Mouse (Mus musculus): ENCODE data around the gene Foxf1. TPM values are rescaled to one million over a fixed set of nuclear protein-coding genes. Genes with fewer than 3 reads are reported as not detected.

Gene Foxf1
- polyA plus RNA-seq, 1 experiment from 2014 or later = 2.3 TPM

GRCm38 (mm10) chr8:121128531-121129264 lies 44.5 kb downstream of the Foxf1 start:
- WGBS = under 1% methylated on average over 54 of the region's 55 CpGs
- H3K27ac ChIP-seq (ENCODE audit: low read depth, low read length) = no peak overlapping the region

GRCm38 (mm10) chr8:121129265-121129940 lies 45.2 kb downstream of the Foxf1 start:
- no peak for ATAC-seq (ENCODE audit: low FRiP score)
- 17% methylated on average over 16 of the region's 16 CpGs for WGBS

More at GRCm38 (mm10) chr8:121128531-121129264, 44.5 kb downstream of the Foxf1 start:
- Histone ChIP-seq H3K9me3 (ENCODE audit: control insufficient read depth, low read length) (no peaks in the 10 kb centered on the region), H3K9ac (ENCODE audit: low read depth, low read length) (no peak overlapping the region), H3K4me1 (replicated peaks; ENCODE audit: control insufficient read depth, insufficient read depth, low read length) (peaks cover 5% of the 10 kb centered on the region), H3K4me3 (ENCODE audit: low read depth, low read length) (peak overlapping the region; percentile 8; the same call in 1 of the 2 replicates), H3K27me3 (ENCODE audit: control insufficient read depth, insufficient read depth, low read length) (peaks cover 80% of the 10 kb centered on the region), H3K36me3 (ENCODE audit: control insufficient read depth, insufficient read depth, low read length) (no peaks in the 10 kb centered on the region), H3K4me2 (replicated peaks; ENCODE audit: low read depth, low read length) (peak overlapping the region; percentile 21)
- ATAC-seq (ENCODE audit: low FRiP score) (no peak), DNase-seq (ENCODE audit: low spot score) (peak; percentile 52)

DNA sequence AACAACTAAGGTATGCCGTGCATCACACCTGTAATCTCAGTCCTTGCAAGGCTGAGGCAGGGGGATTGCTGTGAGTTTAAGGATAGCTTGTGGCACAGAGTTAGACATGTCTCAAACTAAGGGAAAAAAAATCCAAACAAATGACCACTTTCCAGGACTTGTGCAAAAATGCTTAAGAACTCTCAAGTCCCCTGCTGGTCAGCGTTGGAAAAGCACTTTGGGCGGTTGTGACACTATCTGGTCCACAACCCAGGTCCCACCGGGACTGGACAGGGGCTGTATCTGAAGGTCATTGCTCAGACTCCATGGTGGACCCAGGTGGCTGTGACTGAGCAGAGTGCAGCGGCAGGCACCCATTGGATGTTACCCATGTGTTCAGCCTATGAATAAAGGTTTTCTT lies 46.3 kb downstream of the Foxf1 start:
- Histone ChIP-seq H3K9ac (ENCODE audit: low read depth, low read length) (no peak overlapping the region), H3K4me2 (replicated peaks; ENCODE audit: low read depth, low read length) (no peak overlapping the region), H3K36me3 (ENCODE audit: control insufficient read depth, insufficient read depth, low read length) (no peaks in the 10 kb centered on the region), H3K9me3 (ENCODE audit: control insufficient read depth, low read length) (no peaks in the 10 kb centered on the region), H3K27ac (ENCODE audit: low read depth, low read length) (no peak overlapping the region), H3K4me1 (replicated peaks; ENCODE audit: control insufficient read depth, insufficient read depth, low read length) (peaks cover 4% of the 10 kb centered on the region), H3K4me3 (ENCODE audit: low read depth, low read length) (no peak overlapping the region), H3K27me3 (ENCODE audit: control insufficient read depth, insufficient read depth, low read length) (peaks cover 63% of the 10 kb centered on the region)
- DNase-seq (ENCODE audit: low spot score) (peak; percentile 70), ATAC-seq (ENCODE audit: low FRiP score) (no peak)
- WGBS = 47% methylated on average over 5 of the region's 5 CpGs

More at GRCm38 (mm10) chr8:121129265-121129940, 45.2 kb downstream of the Foxf1 start:
- no peak for DNase-seq (ENCODE audit: low spot score)
- peaks cover 74% of the 10 kb centered on the region for H3K27me3 ChIP-seq (ENCODE audit: control insufficient read depth, insufficient read depth, low read length)
- H3K9ac ChIP-seq (ENCODE audit: low read depth, low read length) = no peak overlapping the region
- H3K9me3 ChIP-seq (ENCODE audit: control insufficient read depth, low read length) = no peaks in the 10 kb centered on the region
- H3K4me1 ChIP-seq (replicated peaks; ENCODE audit: control insufficient read depth, insufficient read depth, low read length) = peaks cover 5% of the 10 kb centered on the region
- H3K4me2 ChIP-seq (replicated peaks; ENCODE audit: low read depth, low read length) = no peak overlapping the region
- H3K4me3 ChIP-seq (ENCODE audit: low read depth, low read length) = no peak overlapping the region; the same call in 1 of the 2 replicates
- no peak overlapping the region for H3K27ac ChIP-seq (ENCODE audit: low read depth, low read length)
- no peaks in the 10 kb centered on the region for H3K36me3 ChIP-seq (ENCODE audit: control insufficient read depth, insufficient read depth, low read length)

- Histone ChIP-seq H3K4me3 (ENCODE audit: low read depth, low read length) (no peak overlapping the region), H3K36me3 (ENCODE audit: control insufficient read depth, insufficient read depth, low read length) (no peaks in the 10 kb centered on the region), H3K9ac (ENCODE audit: low read depth, low read length) (no peak overlapping the region), H3K9me3 (ENCODE audit: control insufficient read depth, low read length) (no peaks in the 10 kb centered on the region), H3K27ac (ENCODE audit: low read depth, low read length) (no peak overlapping the region), H3K27me3 (ENCODE audit: control insufficient read depth, insufficient read depth, low read length) (peaks cover 38% of the 10 kb centered on the region), H3K4me2 (replicated peaks; ENCODE audit: low read depth, low read length) (no peak overlapping the region), H3K4me1 (replicated peaks; ENCODE audit: control insufficient read depth, insufficient read depth, low read length) (no peaks in the 10 kb centered on the region; the same call in 1 of the 2 replicates)
- no peak for ATAC-seq (ENCODE audit: low FRiP score)
- DNase-seq (ENCODE audit: low spot score) = no peak
- WGBS = 70% methylated on average over 5 of the region's 5 CpGs
Measured at GRCm38 (mm10) chr8:121132961-121133513, 48.9 kb downstream of the Foxf1 start.

- no peak overlapping the region for H3K4me3 ChIP-seq (ENCODE audit: low read depth, low read length)
- no peak overlapping the region for H3K9ac ChIP-seq (ENCODE audit: low read depth, low read length)
- H3K4me1 ChIP-seq (replicated peaks; ENCODE audit: control insufficient read depth, insufficient read depth, low read length) = no peaks in the 10 kb centered on the region
- ATAC-seq (ENCODE audit: low FRiP score) (no peak), DNase-seq (ENCODE audit: low spot score) (no peak)
- WGBS = 92% methylated on average over 10 of the region's 10 CpGs
- H3K4me2 ChIP-seq (replicated peaks; ENCODE audit: low read depth, low read length) = no peak overlapping the region
- no peaks in the 10 kb centered on the region for H3K9me3 ChIP-seq (ENCODE audit: control insufficient read depth, low read length)
- peaks cover 27% of the 10 kb centered on the region for H3K27me3 ChIP-seq (ENCODE audit: control insufficient read depth, insufficient read depth, low read length)
- H3K36me3 ChIP-seq (ENCODE audit: control insufficient read depth, insufficient read depth, low read length) = no peaks in the 10 kb centered on the region
- H3K27ac ChIP-seq (ENCODE audit: low read depth, low read length) = no peak overlapping the region
Measured at GRCm38 (mm10) chr8:121134102-121134501, 49.9 kb downstream of the Foxf1 start.

GRCm38 (mm10) chr8:121134512-121134911 lies 50.3 kb downstream of the Foxf1 start:
- H3K27ac ChIP-seq (ENCODE audit: low read depth, low read length) = no peak overlapping the region
- DNase-seq (ENCODE audit: low spot score) (no peak), ATAC-seq (ENCODE audit: low FRiP score) (no peak)
- H3K36me3 ChIP-seq (ENCODE audit: control insufficient read depth, insufficient read depth, low read length) = no peaks in the 10 kb centered on the region
- H3K4me1 ChIP-seq (replicated peaks; ENCODE audit: control insufficient read depth, insufficient read depth, low read length) = no peaks in the 10 kb centered on the region
- no peak overlapping the region for H3K4me2 ChIP-seq (replicated peaks; ENCODE audit: low read depth, low read length)
- no peak overlapping the region for H3K9ac ChIP-seq (ENCODE audit: low read depth, low read length)
- WGBS = 85% methylated on average over 11 of the region's 11 CpGs
- H3K27me3 ChIP-seq (ENCODE audit: control insufficient read depth, insufficient read depth, low read length) = peaks cover 23% of the 10 kb centered on the region
- H3K9me3 ChIP-seq (ENCODE audit: control insufficient read depth, low read length) = no peaks in the 10 kb centered on the region
- no peak overlapping the region for H3K4me3 ChIP-seq (ENCODE audit: low read depth, low read length)

GRCm38 (mm10) chr8:121136856-121137255 lies 52.7 kb downstream of the Foxf1 start:
- ATAC-seq (ENCODE audit: low FRiP score) (no peak), DNase-seq (ENCODE audit: low spot score) (no peak)
- Histone ChIP-seq H3K27me3 (ENCODE audit: control insufficient read depth, insufficient read depth, low read length) (peaks cover 3% of the 10 kb centered on the region; the same call in 1 of the 2 replicates), H3K27ac (ENCODE audit: low read depth, low read length) (no peak overlapping the region), H3K9me3 (ENCODE audit: control insufficient read depth, low read length) (no peaks in the 10 kb centered on the region), H3K36me3 (ENCODE audit: control insufficient read depth, insufficient read depth, low read length) (no peaks in the 10 kb centered on the region), H3K4me3 (ENCODE audit: low read depth, low read length) (no peak overlapping the region), H3K4me1 (replicated peaks; ENCODE audit: control insufficient read depth, insufficient read depth, low read length) (no peaks in the 10 kb centered on the region), H3K9ac (ENCODE audit: low read depth, low read length) (no peak overlapping the region), H3K4me2 (replicated peaks; ENCODE audit: low read depth, low read length) (no peak overlapping the region)
- 93% methylated on average over 6 of the region's 6 CpGs for WGBS

All from hindbrain, embryonic 11.5 days (tissue).